Mouse (Mus musculus): Measurements from ENCODE around the gene Spib.

DNA sequence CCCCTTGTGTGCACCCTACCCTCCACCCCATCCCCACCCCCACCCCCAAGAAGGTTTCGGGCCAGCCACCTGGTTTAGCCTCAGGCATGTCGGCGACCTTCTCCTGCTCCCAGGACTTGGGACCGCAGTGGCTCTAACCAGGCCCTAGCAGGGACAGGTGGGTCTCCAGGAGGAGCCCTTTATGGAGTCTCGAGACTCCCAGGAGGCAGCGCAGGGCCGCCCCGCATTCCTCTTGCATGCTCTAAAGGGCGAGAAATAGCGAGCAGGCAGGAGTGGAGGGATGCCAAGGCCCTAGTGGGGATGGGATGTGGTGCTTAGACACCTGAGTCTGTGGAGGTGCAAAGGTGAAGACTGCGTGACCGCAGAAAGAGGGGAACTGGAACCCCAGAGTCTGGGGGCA, 7.4 kb downstream of the Spib start, which contains the start of gene Mybpc2:
- no peak for TF ChIP-seq CTCF (IDR thresholded peaks at IDR 0.05; ENCODE audit: low read depth, low read length)
- no peak for TF ChIP-seq POLR2A (IDR thresholded peaks at IDR 0.05; ENCODE audit: extremely low read depth, insufficient read depth, low read length)
